Mouse (Mus musculus) liver, embryonic 16.5 days (tissue): Measurements from ENCODE around the gene Pemt. TPM values are rescaled to one million over a fixed set of nuclear protein-coding genes. Genes with fewer than 3 reads are reported as not detected.

Experiments
- ATAC-seq: fragments of 200-750 bp; cut with Nextera tagmentation; 2 replicates; pipeline ENCODE4 v1.8.0; 2017; ENCODE audit warnings: low read depth, mild to moderate bottlenecking, moderate number of reproducible peaks, moderate library complexity
- H3K27ac ChIP-seq: fragments of 300-500 bp; sonication (generic); 2 replicates; pipeline ENCODE4 v1.5.1; 2014; ENCODE audit warnings: mild to moderate bottlenecking, low read length
- H3K27me3 ChIP-seq: fragments of 300-500 bp; sonication (generic); 2 replicates; pipeline ENCODE4 v1.6.1; 2014; ENCODE audit warnings: low read depth, low read length, mixed read lengths; ENCODE audit not compliant: control insufficient read depth, insufficient read depth
- H3K36me3 ChIP-seq: fragments of 300-500 bp; sonication (generic); 2 replicates; pipeline ENCODE4 v1.6.1; 2014; ENCODE audit warnings: mild to moderate bottlenecking; ENCODE audit not compliant: control insufficient read depth, insufficient read depth
- H3K4me1 ChIP-seq: fragments of 300-500 bp; sonication (generic); 2 replicates; pipeline ENCODE4 v1.6.1; 2014; ENCODE audit warnings: low read depth, low read length, mixed read lengths; ENCODE audit not compliant: control insufficient read depth
- H3K4me2 ChIP-seq: fragments of 300-500 bp; sonication (generic); 2 replicates; pipeline ENCODE4 v1.6.1; 2014; ENCODE audit warnings: low read depth, low read length, mixed read lengths
- H3K4me3 ChIP-seq: fragments of 300-500 bp; sonication (generic); 2 replicates; pipeline ENCODE4 v1.5.1; 2014; ENCODE audit warnings: low read depth, mild to moderate bottlenecking, low read length
- H3K9ac ChIP-seq: fragments of 300-500 bp; sonication (generic); 2 replicates; pipeline ENCODE4 v1.6.1; 2014; ENCODE audit warnings: low read depth, low read length
- H3K9me3 ChIP-seq: fragments of 300-500 bp; sonication (generic); replicated peaks from 2 replicates; pipeline ENCODE4 v1.6.1; 2016; ENCODE audit warnings: low read length; ENCODE audit not compliant: control insufficient read depth
- WGBS: fragments of 180-500 bp; shearing (Covaris S2); extraction: QIAGEN DNeasy Blood & Tissue Kit; methylation state at CpG from one replicate; pipeline ENCODE4 v1.1.7; 2014; ENCODE audit not compliant: insufficient replicate concordance; 5-methylcytosine and 5-hydroxymethylcytosine counted together
- polyA plus RNA-seq: library from polyadenylated mRNA; unstranded; fragments of >200 nt; fragmentation: Nextera tagmentation; extraction: Ambion mirVana; gene quantifications from 2 replicates; pipeline ENCODE4 v1.2.1, GENCODE M21; 2015

Pemt gene
- polyA plus RNA-seq, 1 experiment from 2014 or later: 63.2 TPM

DNA sequence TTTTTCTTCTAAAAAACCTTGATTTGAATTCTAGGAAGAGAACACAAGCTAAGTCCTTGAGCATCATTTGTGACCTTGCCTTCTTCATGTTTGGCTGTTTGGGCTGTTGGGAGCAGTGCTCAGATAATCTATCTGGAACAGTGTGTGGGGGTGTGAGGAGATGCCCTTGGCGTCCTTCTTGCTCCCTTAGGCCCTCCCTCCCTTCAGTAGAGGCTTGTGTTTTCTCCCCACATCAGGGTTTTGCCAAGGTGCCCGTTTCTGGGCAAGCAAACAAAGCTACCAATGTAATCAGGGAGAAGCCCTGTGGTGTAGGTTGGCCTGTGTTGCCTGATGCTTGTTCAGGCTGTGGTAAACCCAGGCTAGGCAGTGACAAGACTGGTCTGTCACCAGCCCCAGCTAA, 108.7 kb downstream of the Pemt start:
- Histone ChIP-seq H3K9me3 (no peaks in the 10 kb centered on the region), H3K27ac (no peak overlapping the region), H3K27me3 (no peaks in the 10 kb centered on the region), H3K9ac (no peak overlapping the region), H3K4me2 (no peak overlapping the region), H3K4me1 (peaks cover 19% of the 10 kb centered on the region), H3K4me3 (no peak overlapping the region), H3K36me3 (no peaks in the 10 kb centered on the region)
- WGBS: 16% methylated on average over 2 of the region's 2 CpGs
- no peak for ATAC-seq

- no peaks in the 10 kb centered on the region; the same call in 1 of the 2 replicates for H3K27me3 ChIP-seq
- no peaks in the 10 kb centered on the region for H3K36me3 ChIP-seq
- peaks cover 15% of the 10 kb centered on the region for H3K4me1 ChIP-seq
- WGBS: 64% methylated on average over 3 of the region's 3 CpGs
- H3K4me2 ChIP-seq: no peak overlapping the region
- ATAC-seq: no peak
- no peak overlapping the region for H3K9ac ChIP-seq
- no peaks in the 10 kb centered on the region for H3K9me3 ChIP-seq
- no peak overlapping the region for H3K4me3 ChIP-seq
- no peak overlapping the region for H3K27ac ChIP-seq
These were observed 109.3 kb downstream of the Pemt start for GRCm38 (mm10) chr11:59937023-59937422.

DNA sequence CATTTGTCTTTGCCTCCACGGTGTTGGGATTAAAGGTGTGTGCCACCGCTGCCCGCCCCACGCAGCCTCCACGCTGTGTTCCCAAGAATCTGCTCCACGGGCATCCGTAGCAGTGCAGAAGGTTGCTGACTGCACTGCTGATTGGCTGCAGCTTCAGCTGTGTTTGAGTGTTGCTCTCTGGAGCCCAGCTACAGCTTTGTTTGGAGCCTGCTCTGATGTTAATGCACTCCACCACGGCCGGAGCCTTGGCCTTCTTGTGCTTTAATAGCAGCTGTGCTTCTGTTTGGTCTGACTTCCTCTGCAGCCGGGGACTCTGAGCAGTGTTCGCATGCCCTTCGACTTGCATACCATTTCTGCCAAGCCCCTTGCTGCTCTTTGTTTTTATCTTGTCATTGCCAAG, 112.3 kb downstream of the Pemt start:
- Histone ChIP-seq H3K4me2 (no peak overlapping the region), H3K9ac (no peak overlapping the region), H3K4me3 (no peak overlapping the region), H3K4me1 (no peaks in the 10 kb centered on the region), H3K27ac (no peak overlapping the region), H3K27me3 (no peaks in the 10 kb centered on the region; the same call in none of the 2 replicates), H3K9me3 (no peaks in the 10 kb centered on the region), H3K36me3 (no peaks in the 10 kb centered on the region)
- 59% methylated on average over 12 of the region's 12 CpGs for WGBS
- ATAC-seq: no peak

DNA sequence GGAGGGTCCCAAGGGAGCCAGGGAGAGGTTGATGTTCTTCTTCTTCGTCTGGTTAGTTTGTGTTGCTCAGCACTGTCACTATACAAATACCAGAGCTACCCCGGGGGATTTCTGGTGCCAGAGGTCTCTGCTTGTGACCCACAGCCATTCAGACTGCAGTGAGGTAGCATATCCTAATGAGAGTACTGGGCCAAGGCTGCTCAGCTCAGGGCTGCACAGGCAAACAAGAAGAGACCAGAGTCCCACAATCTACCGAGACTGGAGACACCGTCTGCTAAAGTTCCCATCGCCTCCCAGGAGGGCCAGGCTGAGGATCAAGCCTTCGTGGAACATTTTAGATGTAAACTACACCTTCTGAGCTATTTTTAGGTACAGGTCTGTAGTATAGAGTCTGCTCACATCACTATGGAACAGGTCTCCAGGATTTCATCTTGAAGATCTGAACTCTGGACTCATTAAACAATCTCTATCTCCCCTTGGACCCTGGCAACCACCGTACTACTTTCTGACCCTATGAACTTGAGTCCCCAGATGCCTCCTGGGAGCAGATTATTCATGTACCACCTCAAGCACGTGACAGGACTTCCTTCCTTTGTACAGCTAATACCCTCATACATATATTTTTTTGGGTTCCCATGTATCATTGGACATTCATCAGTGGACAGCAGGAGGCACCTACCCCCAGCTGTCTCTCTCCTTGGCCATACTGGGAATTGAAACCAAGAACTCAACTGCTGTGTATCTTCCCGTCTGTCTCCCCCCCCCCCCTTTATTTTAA, 113.5 kb downstream of the Pemt start:
- H3K27ac ChIP-seq: no peak overlapping the region
- H3K4me1 ChIP-seq: no peaks in the 10 kb centered on the region
- no peak overlapping the region for H3K4me2 ChIP-seq
- H3K9me3 ChIP-seq: no peaks in the 10 kb centered on the region
- no peak overlapping the region for H3K4me3 ChIP-seq
- no peaks in the 10 kb centered on the region; the same call in none of the 2 replicates for H3K27me3 ChIP-seq
- no peaks in the 10 kb centered on the region for H3K36me3 ChIP-seq
- no peak overlapping the region for H3K9ac ChIP-seq
- WGBS: 46% methylated on average over 9 of the region's 9 CpGs
- ATAC-seq: no peak

GRCm38 (mm10) chr11:59930031-59930430, 116.3 kb downstream of the Pemt start:
- Histone ChIP-seq H3K4me3 (no peak overlapping the region), H3K27me3 (no peaks in the 10 kb centered on the region; the same call in none of the 2 replicates), H3K27ac (no peak overlapping the region), H3K36me3 (no peaks in the 10 kb centered on the region), H3K4me2 (no peak overlapping the region), H3K4me1 (no peaks in the 10 kb centered on the region), H3K9me3 (no peaks in the 10 kb centered on the region), H3K9ac (no peak overlapping the region)
- ATAC-seq: no peak
- WGBS: 55% methylated on average over 4 of the region's 4 CpGs

- WGBS: 31% methylated on average over 7 of the region's 7 CpGs
- no peak overlapping the region for H3K27ac ChIP-seq
- peak overlapping the region; percentile 12; the same call in 1 of the 2 replicates for H3K4me3 ChIP-seq
- H3K9me3 ChIP-seq: no peaks in the 10 kb centered on the region
- H3K4me1 ChIP-seq: peaks cover 26% of the 10 kb centered on the region
- no peaks in the 10 kb centered on the region for H3K27me3 ChIP-seq
- no peaks in the 10 kb centered on the region for H3K36me3 ChIP-seq
- peak overlapping the region; percentile 28; the same call in 1 of the 2 replicates for H3K4me2 ChIP-seq
- H3K9ac ChIP-seq: no peak overlapping the region
- peak; percentile 58 for ATAC-seq
These were observed 125.0 kb downstream of the Pemt start for GRCm38 (mm10) chr11:59921265-59921664.

Other genes starting within 250 kb of the Pemt start
- gene Flcn, start 236.5 kb downstream of the Pemt start, polyA plus RNA-seq: 15.3 and 19.3 TPM in 2 replicates
- 12.8 and 15.2 TPM in 2 replicates for gene Nt5m, start 207.0 kb downstream of the Pemt start, polyA plus RNA-seq
- 81.3 and 84.8 TPM in 2 replicates for gene Cops3, start 206.7 kb downstream of the Pemt start, polyA plus RNA-seq
- 17.6 and 17.7 TPM in 2 replicates for gene Med9, start 98.3 kb downstream of the Pemt start, polyA plus RNA-seq
- gene Rasd1, start 81.5 kb downstream of the Pemt start, polyA plus RNA-seq: 1.6 and 1.7 TPM in 2 replicates
- gene Rai1, start 58.5 kb upstream of the Pemt start, polyA plus RNA-seq: 2.8 and 3.7 TPM in 2 replicates
- 42.7 and 51.7 TPM in 2 replicates for gene Srebf1, start 176.1 kb upstream of the Pemt start, polyA plus RNA-seq